Mouse (Mus musculus) urinary bladder, adult 18-20 months (tissue): ENCODE measurements around the gene Spint5.
A peak's percentile ranks its signal among the peaks of the same experiment; 100 is the strongest.

Experiments
- DNase-seq, 2 experiments: peaks; one replicate each; pipeline ENCODE4 v3.0.0; 2022; ENCODE audit warnings: low spot score in 2 of 2, mixed read lengths in 2 of 2

The Spint5 gene

GRCm38 (mm10) chr2:164735446-164735845 is 20.3 kb downstream of the Spint5 start:
- DNase-seq = no peak

DNA sequence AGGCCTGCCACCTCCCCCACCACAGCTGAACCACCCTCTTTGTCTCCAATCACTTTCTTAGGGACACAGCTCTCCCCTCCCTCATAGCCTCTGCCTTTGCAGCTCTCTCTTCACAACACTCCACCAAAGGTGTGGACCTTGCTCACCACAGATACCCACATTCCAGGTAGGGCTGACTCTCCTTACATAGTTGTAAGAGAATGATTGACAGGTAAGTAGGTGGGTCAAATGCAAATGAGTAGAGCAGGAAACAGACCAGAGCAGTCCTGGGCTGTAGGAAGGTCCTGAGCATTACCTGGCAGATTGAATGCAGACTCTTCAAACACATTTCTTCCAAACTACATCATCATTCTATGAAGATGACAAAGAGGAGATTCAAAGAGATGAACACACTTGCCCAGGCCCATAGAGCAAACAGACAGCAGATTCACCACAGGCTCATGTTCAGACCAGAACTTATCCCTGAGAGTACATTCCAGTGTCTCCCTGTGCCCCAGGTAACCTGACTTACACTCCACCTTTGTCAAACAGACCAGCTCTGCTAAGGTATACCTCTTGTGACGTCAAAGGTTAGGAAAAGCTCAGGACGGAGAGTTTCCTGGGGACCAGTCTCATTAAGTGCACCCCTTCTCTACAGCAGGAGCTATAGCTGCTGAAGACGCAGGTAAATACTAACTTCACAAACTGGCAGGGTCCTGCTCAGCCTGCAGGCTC is 22.4 kb downstream of the Spint5 start:
- no peak for DNase-seq

DNA sequence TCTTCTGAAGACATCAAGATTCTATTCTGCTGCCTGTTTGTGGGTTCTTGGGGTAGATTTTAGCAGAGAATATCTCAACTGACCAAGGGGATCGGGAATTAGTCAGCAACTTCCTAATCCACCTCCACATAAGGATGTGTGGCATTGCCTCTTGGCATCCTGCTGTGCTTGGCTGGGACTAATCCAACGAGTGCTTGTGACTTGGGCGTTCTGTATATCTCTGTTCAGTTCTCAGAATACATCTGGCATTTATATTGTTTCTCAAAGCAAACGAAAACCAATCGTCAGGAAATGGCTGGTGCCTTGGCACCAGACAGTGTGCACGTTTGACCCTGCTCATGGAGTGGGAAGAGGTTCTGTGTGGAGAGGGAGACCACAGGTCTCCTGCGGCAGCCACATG is 24.8 kb downstream of the Spint5 start:
- DNase-seq = no peak

DNA sequence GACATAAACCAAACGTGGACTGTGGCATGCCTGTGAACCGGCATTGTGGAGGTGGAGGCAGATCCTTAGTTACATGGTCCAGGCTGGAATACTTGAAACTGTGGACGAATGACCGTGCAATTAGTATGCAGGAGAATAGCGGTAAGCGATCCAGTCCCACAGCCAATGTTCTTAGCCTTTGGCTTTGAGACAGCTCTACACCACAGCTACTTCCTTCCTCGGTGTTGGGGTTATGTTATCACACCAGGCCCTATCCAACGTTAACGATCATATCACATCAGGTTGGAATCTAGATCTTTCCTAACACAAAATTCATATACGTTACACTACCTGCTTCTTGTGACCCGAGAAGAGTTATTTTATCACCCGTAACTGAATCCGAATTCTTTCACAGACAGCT is 29.9 kb downstream of the Spint5 start:
- DNase-seq = no peak

DNA sequence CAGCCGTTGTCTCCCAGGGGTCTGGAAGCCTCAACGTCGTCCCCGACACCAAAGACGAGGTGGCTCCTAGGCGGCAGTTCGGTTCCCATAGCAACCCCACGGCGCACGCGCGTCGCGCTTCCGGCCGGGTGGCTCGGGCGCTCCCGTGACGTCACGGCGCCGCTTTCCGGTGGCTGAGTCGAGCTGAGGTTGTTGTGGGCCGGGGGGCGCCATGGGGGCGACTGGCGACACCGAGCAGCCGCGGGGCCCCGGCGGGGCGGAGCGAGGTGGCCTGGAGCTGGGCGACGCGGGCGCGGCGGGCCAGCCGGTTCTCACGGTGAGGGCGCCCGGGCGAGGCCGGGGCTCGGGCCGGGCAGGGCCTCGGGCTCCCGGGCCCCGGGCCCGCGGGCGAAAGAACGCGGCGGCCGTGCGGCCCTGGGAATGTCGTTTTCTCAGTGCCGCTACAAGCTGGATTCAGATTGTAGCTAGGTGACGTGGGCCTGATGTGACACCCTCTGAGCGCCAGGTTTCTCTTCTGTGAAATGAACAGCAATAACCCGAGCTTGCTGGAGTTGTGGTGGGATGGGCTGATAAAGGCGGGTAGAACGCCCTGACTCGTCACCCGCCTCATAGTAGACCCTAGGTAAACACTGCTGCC is 30.9 kb downstream of the Spint5 start, which contains the start of the genes Wfdc3 and Dnttip1:
Gene Wfdc3, minus strand, starts transcription at position 89 of the 637 bp plus-strand sequence.
Gene Dnttip1, plus strand, starts transcription at position 141 of the 637 bp plus-strand sequence.
- DNase-seq = peak; percentile 88 to 93

DNA sequence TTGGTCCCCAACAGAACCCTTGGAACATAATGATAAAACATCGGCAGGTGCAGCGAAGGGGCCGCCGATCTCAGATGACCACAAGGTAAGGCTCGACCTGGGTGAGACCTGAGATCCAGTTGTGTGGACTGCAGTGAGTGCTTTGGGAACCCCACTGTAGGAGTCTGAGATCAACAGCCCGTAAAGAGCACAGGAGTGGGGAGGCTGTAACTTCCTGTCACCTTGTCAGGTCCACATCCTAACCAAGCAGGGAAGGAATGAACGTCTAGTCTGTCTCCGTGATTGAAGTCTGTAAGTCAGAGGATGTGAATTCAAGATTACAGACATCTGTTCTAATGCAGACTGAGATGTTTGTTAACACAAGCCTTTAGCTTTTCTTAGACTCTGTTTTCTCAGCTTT is 31.6 kb downstream of the Spint5 start:
- no peak for DNase-seq

GRCm38 (mm10) chr2:164748191-164748590 is 33.1 kb downstream of the Spint5 start:
- DNase-seq = no peak

DNA sequence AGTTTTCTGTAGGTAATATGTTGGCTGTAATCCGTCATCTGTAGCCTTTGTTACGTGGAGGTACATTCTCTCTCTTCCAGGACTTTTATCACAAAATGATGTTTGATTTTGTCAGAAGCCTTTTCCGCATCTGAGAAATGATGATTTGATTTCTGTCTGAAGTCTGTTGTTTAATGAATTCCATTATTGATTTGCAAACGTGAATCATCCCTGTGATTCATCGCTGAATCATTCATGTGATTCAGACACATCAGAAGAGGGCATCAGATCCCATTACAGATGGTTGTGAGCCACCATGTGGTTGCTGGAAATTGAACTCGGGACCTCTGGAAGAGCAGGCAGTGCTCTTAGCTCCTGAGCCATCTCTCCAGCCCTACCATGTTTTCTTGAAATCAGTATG is 33.9 kb downstream of the Spint5 start:
- no peak for DNase-seq

GRCm38 (mm10) chr2:164752454-164752853 is 37.3 kb downstream of the Spint5 start:
- DNase-seq = no peak

- no peak for DNase-seq
These were observed 39.0 kb downstream of the Spint5 start for GRCm38 (mm10) chr2:164754105-164754504.

DNA sequence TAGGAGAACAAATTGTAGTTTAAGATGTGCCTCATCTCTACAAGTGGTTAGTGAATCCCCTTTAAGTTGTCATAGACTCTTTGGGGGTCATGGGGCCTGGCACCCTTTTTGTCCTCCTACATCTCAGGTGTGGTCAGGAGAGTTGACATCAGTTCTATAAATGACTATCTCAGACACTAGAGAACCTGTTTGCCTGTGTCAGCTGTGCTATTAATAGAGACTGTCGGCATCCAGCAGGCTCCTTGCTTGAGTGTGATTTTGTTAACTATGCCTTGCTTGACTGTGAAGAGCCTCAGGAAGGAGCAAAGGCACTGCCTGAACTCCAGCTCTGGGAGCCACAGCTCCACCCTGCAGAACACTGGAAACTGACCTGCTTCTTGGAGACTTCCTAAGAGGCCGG is 39.7 kb downstream of the Spint5 start:
- DNase-seq = no peak

GRCm38 (mm10) chr2:164757841-164758240 is 42.7 kb downstream of the Spint5 start:
- DNase-seq = no peak

GRCm38 (mm10) chr2:164758692-164759091 is 43.6 kb downstream of the Spint5 start:
- no peak for DNase-seq

DNA sequence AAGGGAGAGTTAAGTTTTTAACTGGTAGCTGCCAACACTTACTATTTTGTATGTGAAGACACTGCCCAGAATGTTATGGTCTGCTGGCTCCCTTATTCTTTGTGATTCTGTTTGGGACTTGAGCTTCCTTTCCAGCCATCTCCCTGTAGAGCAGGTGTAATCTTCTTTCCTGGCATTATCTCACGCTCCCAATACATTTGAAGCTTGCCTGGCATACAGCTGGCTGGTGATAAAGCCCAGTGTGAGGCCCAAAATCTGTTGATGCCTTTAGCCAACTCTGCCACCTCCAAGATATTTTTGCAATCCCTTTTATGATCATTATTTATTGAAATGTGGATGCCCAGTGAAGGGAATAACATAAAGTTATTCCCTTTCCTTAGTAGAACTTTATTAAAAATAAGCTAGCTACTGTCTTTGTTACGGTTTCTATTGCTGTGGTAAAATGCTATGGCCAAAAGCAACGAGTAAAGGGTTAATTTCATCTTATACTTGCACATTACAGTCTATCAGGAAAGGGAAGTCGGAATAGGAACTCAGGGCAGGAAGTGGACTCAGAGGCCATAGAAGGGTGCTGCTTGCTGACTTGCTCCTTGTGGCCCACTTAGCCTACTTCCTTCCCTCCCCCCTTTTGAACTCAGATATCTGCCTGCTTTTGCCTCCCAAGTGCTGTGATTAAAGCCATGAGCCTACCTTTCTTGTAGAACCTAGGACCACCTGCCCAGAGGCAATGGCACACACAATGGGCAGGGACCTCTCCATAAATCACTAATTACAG is 45.1 kb downstream of the Spint5 start:
- DNase-seq = no peak

DNA sequence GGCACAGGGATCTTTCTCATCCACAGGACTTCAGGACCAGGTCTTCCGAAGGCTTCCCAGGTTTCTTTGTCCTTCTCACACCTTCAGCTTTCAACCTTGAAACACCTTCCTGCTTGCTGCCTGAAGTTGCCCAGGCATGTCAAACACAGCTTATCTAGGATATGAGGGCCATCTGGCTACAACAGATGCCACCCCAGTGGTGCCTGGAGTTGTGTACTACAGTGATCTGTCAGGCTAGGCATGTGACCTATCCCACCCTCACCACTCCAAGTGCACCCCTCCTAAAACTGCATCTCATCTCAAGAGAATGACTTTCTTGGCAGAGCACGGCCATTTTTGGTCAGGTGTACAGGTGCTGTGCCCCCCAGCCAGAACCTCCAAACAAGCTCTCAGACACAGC is 46.4 kb downstream of the Spint5 start:
- DNase-seq = no peak

GRCm38 (mm10) chr2:164761971-164762370 is 46.9 kb downstream of the Spint5 start:
- DNase-seq = no peak

- DNase-seq = no peak
These were observed 47.5 kb downstream of the Spint5 start for GRCm38 (mm10) chr2:164762593-164762992.

DNA sequence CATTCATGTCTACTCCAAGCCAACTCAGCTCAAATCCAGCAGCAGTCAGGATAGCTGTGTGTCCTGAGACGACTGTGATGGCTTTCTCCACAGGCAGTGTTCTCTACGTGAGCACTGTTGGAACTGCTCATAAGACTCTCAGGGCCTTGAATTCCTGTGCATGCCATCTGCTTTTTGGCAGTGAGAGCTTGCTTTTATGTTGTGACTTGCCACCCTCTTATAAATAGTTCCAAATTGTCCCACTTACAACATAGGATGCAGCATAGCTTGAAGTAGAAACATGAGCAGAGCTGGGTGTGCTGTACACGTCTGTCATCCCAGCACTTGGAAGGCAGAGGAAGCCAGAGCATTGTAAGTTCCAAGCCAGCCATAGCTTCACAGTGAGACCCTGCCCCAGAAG is 50.7 kb downstream of the Spint5 start:
- DNase-seq = no peak
